Mouse (Mus musculus): ENCODE measurements at regions not wholly inside any gene's neighbourhood (a gene's known extent, or its start where the extent isn't known, plus 50 kb on each side); places are given as distances from the start of the nearest gene placed in this dataset.
A peak's percentile ranks its signal among the peaks of the same experiment; 100 is the strongest.

DNA sequence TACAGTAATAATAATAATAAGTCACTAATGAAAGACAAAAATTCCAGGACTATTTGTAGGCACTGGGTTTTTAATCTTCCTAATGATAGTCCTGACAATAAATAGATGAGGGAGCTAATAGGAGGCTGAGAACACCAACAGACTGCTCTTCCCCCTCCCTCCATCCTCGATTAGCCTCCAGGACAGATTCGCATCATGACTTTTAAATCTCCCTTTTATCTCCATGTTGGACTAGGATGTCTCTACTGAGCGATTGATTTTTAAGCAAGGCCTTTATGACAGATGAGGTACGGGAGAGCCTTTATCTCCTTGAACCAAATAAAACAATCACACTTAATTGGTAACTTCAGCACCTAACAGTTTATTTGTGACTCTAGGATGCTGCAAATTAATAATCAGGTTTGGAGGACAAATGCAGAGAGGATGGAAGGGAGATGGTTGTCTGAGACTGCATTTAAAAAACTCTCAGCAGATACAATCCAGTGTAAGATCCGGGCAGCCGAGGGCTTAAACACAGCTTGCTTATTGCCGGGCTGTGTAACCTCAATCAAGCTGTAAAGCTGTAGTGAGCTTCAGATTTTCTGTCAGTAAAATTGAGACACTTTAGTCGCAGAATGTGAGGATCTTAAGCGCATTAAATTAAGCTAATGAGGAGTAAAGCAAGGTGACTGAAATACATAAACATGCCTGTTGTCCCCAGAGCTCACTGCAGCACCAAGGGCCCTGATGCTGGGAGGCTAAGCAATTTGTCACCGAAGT, 82.3 kb downstream of the Cmpk2 start:
- DNase-seq (ENCODE audit: low read depth in 2 of 2, low spot score in 2 of 2) = no peak

DNA sequence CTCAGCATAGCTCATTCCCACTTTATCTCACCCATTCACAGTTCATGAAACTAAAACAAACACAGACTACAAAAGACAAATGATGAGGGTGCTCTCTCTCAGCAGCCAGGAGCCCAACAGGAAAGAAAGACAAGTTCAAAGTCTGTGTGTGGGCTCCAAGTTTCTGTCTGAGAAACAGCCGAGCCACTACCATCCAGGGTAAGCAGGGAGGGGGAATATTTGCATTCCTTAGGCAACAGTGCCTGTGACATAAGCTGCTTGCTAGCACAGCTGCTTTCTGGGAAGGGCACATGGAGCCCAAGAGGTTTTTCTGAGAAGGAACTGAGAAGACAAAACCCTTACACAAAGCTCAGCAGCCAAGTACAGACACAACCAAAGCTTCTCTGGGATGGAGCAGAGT, 78.5 kb downstream of the Cmpk2 start:
- no peak for DNase-seq (ENCODE audit: low read depth in 2 of 2, low spot score in 2 of 2)

DNA sequence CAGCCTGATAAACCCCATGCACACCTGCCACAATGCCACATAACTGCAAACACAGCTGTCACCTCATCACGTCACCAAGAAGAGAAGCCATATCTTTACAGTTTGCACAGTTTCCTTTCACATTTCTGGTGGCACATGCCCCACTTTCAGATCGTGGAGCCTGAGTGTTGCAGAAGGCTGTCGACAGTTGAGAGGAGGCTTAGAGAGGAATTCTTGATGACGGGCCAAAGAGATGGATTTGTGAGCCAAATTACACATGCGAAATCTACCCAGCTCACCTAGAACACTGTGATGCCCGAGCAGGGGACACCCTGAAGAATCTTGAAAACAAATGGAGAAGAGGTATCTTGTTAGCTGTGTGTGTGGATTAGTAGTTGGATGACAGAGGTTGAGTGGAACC, 77.4 kb downstream of the Cmpk2 start:
- DNase-seq (ENCODE audit: low read depth in 2 of 2, low spot score in 2 of 2) = no peak

DNA sequence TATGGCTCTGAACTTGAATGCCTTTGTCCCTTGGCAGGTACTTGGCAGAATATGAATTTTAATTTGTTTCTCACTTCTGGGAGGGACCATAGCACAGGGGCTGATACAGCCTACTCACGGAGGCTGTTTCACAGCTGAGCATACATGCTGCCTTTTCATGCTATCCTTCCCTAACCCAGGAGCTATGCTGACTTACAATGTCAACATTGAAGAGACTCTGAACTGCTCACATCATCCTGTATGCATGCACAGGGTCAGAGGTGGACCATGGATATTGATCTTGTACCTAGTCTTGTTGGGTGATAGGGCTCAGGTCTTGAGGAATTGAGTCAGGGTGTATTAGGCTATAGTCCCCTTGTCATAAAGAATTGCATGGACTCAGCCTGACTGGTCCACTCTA, 74.5 kb downstream of the Cmpk2 start:
- no peak for DNase-seq (ENCODE audit: low read depth in 2 of 2, low spot score in 2 of 2)

DNA sequence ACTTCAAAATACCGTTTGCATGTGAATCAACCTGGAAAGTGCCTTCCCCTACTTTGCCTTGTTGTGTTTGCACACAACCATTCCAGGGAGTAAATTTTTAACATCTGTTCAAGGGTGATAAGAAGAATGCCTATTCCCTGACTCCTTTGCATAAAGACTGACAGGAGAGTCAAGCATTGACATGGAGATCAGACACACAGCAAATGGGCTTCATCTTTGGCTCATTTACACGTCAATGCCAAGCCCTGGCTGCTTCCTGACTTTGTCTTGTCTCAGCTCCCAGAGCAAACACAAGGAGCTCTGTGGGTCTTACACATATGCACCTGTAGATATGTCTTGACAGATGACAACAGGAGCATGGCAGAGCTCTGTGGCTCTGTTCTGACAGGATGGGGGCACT, 73.4 kb downstream of the Cmpk2 start:
- DNase-seq (ENCODE audit: low read depth in 2 of 2, low spot score in 2 of 2) = no peak

DNA sequence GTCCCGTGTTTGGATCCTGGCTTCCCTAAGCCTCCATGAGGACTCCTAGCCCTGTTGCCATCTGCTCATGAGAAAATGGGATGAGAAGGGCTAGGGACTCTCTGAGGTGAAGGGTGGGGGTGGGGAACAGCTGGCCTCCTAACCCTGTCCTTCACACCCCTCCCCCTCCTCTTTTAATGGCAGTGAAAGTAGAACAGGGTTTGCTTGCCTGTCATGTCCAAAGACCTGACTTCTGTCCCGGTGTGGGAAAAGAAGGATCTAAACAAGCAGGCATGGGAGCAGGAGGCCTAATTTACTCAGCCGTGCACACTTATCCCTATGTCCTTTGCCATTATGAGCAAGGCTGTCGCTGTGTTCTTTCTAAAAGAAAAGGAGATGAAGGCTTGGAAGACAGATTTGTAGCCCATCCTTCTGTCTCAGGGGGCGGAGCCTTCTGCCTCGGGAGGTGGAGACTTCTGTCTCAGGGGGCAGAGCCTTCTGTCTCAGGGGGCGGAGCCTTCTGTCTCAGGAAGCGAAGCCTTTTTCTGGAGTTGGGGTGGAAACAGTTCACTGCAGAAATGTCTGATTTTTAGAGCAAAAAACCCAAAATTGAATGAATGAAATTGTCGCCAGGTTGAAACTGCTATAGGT, 66.4 kb downstream of the Cmpk2 start:
- DNase-seq (ENCODE audit: low read depth in 2 of 2, low spot score in 2 of 2) = no peak

DNA sequence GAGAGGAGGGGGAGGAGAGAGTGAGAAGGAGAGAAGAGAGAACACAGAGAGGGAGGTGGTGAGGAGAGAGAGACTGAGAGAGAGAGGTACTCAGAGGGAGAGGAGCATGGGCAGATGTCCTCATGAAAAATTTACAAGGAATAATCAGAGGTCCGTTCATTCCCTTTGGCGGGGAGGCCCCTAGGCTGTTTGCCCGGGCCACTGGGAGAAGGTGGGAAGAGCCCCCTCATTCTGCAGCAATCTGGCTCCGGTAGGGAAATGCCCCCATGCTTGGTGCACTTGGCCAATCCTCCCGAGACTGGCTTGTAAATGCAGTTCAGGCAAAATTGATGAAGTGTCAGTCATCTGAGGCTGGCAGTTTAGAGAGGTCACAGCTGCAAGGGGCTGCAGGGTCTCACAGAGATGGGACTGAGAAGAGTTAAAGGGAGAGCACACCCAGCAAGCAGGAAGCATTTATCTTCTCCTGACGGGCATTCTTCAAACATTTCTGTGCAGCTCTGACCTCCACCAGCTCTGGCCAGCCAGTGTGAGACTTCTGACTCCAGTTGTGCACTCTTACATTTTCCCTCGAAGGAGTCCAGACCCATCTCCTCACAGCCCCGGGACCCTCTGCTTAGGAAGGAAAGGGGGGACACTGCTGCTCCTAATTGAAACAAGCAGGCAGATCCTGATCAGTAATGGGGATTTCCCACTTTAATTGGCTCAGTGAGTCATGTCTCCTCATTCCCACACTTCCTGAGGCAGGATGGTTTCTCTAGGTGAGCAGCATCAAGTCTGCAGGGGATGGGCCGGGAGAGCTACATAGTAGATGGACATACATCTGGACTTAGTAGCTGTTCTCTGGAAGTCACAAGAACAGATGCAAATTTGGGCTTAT, 65.5 kb downstream of the Cmpk2 start:
- DNase-seq (ENCODE audit: low read depth in 2 of 2, low spot score in 2 of 2) = no peak

DNA sequence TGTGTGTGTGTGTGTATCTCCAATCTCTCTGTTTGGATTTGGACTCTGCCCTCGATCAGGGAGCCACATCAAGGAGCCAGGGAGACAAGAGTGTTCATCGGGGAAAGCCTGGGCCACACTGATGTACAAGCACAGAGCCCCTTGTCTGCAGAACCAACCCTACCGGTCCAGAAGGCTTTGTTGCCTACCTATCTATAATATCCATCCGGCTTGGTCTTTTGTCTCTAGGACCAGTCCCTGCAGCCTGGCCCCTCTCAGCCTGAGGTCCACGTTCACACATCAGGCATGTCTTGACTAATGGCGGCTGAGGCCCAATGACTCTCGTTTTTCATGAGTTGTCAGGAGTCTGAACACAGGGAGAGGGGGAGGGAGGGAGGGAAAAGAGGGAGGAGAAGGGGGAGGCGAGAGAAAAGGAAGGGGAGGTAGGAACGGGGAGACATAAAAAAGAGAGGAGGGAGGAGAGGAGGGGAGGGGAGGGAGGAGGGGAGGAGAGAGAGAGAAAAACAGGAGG, 64.7 kb downstream of the Cmpk2 start:
- no peak for DNase-seq (ENCODE audit: low read depth in 2 of 2, low spot score in 2 of 2)

DNA sequence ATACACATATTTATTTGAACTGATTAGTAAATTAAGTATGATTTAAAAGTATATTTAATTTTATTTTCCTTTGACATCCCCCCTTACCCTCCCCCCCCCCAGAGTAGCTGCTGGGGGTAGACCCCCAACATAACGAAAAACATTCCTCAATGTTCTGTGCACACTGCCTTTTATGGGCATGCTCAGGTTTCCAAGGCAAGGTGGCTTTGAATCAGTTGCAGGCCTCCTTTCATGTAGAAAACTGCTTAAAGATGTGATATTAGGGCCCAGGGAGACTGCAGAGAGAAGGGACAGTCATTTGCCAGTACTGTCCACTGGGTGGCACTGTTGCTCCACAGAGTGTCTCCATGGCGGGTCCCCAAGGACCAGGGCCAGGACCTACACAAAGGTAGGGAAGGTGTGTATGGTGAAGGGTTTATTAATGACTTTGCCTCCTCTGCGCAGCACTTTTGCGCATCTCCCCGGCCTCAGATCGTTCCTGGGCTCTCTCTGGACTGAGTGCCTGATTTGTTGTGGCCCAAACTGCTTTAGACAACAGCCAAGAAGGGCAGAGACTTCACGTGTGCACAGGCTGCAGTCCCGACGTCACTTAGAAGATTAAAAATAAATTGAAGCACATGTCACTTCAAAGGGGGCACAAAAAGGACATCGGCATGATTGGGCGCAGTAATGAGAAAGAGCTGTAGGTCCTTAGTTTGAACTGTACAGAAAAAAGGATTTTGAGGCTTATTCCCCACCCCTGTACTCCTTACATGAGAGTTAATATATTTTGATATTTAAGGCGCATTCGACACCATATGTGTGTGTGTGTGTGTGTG, 64.0 kb downstream of the Cmpk2 start:
- DNase-seq (ENCODE audit: low read depth in 2 of 2, low spot score in 2 of 2) = peak; percentile 18 to 32

DNA sequence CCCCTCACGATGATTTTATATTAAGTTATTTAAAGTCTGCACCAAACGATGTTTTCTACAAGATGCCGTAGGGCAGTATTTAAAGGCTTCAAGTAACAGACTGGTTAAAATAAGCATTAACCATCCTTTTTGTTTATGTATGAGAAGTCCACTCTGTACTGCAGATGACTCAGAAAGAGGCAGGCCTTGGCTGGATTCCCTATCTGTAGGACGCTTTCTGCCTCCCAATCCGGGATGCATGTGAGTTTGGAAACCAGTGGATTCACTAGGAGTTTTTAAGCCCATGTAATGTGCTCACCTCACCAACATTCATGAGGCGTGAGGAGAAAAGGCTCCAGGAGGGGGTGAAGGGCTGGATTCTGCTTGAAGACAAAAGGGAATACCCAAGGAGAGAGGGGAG, 63.1 kb downstream of the Cmpk2 start:
- DNase-seq (ENCODE audit: low read depth in 2 of 2, low spot score in 2 of 2) = no peak
